Mouse (Mus musculus) ES-Bruce4 (cell line): ENCODE data around the gene Ier2. TPM values are rescaled to one million over a fixed set of nuclear protein-coding genes. Genes with fewer than 3 reads are reported as not detected.

Experiments
- H3K27ac ChIP-seq: 2 replicates; pipeline ENCODE4 v1.5.1; 2012; ENCODE audit warnings: low read length, inconsistent platforms; ENCODE audit not compliant: insufficient read depth
- H3K27me3 ChIP-seq: 2 replicates; pipeline ENCODE4 v1.6.1; 2012; ENCODE audit warnings: mild to moderate bottlenecking, low read length, inconsistent platforms; ENCODE audit not compliant: control insufficient read depth, poor library complexity, insufficient read depth, severe bottlenecking
- H3K36me3 ChIP-seq: 2 replicates; pipeline ENCODE4 v1.6.1; 2012; ENCODE audit warnings: inconsistent platforms, mild to moderate bottlenecking, low read length, moderate library complexity; ENCODE audit not compliant: control insufficient read depth, poor library complexity, insufficient read depth, severe bottlenecking
- H3K4me1 ChIP-seq: one replicate; pipeline ENCODE4 v1.8.1; 2011; ENCODE audit warnings: low read length; ENCODE audit not compliant: control insufficient read depth, insufficient read depth
- H3K4me3 ChIP-seq: 2 replicates; pipeline ENCODE4 v1.5.1; 2011; ENCODE audit warnings: low read depth, mild to moderate bottlenecking, low read length
- H3K9ac ChIP-seq: 2 replicates; pipeline ENCODE4 v1.6.1; 2012; ENCODE audit warnings: low read depth, mild to moderate bottlenecking, inconsistent platforms; ENCODE audit not compliant: poor library complexity, severe bottlenecking
- H3K9me3 ChIP-seq: replicated peaks from 2 replicates; pipeline ENCODE4 v1.6.1; 2012; ENCODE audit warnings: mild to moderate bottlenecking, low read length, inconsistent platforms; ENCODE audit not compliant: control insufficient read depth, poor library complexity, insufficient read depth, severe bottlenecking
- CTCF ChIP-seq: IDR thresholded peaks from one replicate; pipeline ENCODE4 v1.8.1; 2011; ENCODE audit warnings: low read depth, low read length
- EP300 ChIP-seq: IDR thresholded peaks from 2 replicates; pipeline ENCODE4 v1.6.1; 2011; ENCODE audit warnings: low read depth, low read length; ENCODE audit not compliant: insufficient read depth
- POLR2A ChIP-seq: IDR thresholded peaks from one replicate; pipeline ENCODE4 v1.8.1; 2011; ENCODE audit warnings: low read length; ENCODE audit not compliant: insufficient read depth
- polyA plus RNA-seq: library from polyadenylated mRNA; stranded (reverse); fragments of >200 nt; gene quantifications from 2 replicates; pipeline ENCODE4 v1.2.4, GENCODE M21; 2011; ENCODE audit warnings: low read depth; ENCODE audit not compliant: missing spikeins, insufficient read depth, insufficient read length

Ier2 gene
- polyA plus RNA-seq, 1 experiment, result 42.8 TPM

GRCm38 (mm10) chr8:84646800-84647199, 15.9 kb downstream of the Ier2 start:
- Histone ChIP-seq H3K36me3 (no peaks in the 10 kb centered on the region), H3K4me1 (peaks cover 5% of the 10 kb centered on the region), H3K27me3 (no peaks in the 10 kb centered on the region), H3K9ac (peak overlapping the region; percentile 49), H3K4me3 (peak overlapping the region; percentile 55), H3K27ac (peak overlapping the region; percentile 92), H3K9me3 (no peaks in the 10 kb centered on the region)
- TF ChIP-seq POLR2A (no peak), EP300 (no peak), CTCF (no peak)

DNA sequence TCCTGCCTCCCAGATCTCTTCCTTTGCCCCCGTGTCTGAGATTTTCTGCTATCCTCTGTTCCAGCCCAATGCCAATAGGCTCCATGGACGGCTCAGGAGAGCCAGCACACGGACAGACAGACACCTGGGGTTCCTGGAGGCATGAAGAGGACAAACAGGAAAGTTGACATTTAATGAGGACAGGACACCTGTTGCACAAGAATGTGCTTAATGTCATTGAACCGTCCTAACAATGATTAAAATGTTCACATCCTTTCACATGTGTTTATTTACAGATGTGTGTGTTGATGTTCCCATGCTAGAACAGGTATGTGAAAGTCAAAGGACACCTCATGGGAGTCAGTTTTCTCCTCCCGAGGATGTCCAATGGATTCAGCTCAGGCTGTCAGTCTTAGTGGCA, 19.6 kb downstream of the Ier2 start:
- H3K27me3 ChIP-seq, result no peaks in the 10 kb centered on the region
- H3K4me3 ChIP-seq, result no peak overlapping the region
- TF ChIP-seq EP300 (no peak), POLR2A (no peak), CTCF (no peak)
- H3K9me3 ChIP-seq, result no peaks in the 10 kb centered on the region
- peaks cover under 1% of the 10 kb centered on the region for H3K4me1 ChIP-seq
- H3K27ac ChIP-seq, result 0 out of 2 replicates have a peak overlapping the region, but pooled peaks have one; percentile 1
- H3K9ac ChIP-seq, result peak overlapping the region; percentile 5; the same call in 1 of the 2 replicates
- H3K36me3 ChIP-seq, result no peaks in the 10 kb centered on the region

GRCm38 (mm10) chr8:84641578-84642361, 20.9 kb downstream of the Ier2 start:
- Histone ChIP-seq H3K36me3 (no peaks in the 10 kb centered on the region), H3K27me3 (no peaks in the 10 kb centered on the region), H3K9ac (peak overlapping the region; percentile 5), H3K27ac (peak overlapping the region; percentile 1), H3K4me3 (no peak overlapping the region), H3K4me1 (peaks cover 2% of the 10 kb centered on the region), H3K9me3 (no peaks in the 10 kb centered on the region)
- TF ChIP-seq POLR2A, result no peak
- TF ChIP-seq CTCF, result no peak
- no peak for TF ChIP-seq EP300

DNA sequence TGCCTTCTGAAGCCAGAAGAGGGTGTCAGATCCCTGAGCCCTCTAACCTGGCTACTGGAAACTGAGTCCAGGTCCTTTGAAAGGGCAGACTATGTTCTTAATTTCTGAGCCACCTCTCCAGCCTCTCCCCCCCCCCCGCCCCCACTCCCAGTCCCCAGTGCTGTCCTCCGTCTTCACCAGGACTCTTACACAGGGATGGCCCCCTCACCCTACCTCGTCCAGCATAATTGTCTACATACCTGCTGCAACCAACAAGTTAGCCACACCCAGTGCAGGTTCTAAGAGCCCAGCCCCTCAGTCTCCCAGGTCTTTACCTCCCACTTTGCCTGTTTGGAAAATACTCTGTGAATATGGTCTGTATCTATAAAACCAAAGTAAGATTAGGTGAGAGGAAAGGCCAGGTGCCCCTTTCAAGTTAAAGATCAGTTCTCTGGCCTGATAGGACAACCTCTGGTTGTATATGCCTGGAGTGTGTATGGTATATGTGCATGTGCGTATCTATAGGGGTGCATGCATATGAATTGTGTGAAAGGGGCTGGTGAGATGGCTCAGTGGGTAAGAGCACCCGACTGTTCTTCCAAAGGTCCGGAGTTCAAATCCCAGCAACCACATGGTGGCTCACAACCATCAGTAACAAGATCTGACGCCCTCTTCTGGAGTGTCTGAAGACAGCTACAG, 21.9 kb downstream of the Ier2 start:
- Histone ChIP-seq H3K27ac (0 out of 2 replicates have a peak overlapping the region, but pooled peaks have one; percentile 34), H3K27me3 (no peaks in the 10 kb centered on the region), H3K4me1 (peaks cover 2% of the 10 kb centered on the region), H3K9ac (peak overlapping the region; percentile 63), H3K36me3 (no peaks in the 10 kb centered on the region), H3K4me3 (no peak overlapping the region), H3K9me3 (no peaks in the 10 kb centered on the region)
- TF ChIP-seq EP300 (no peak), POLR2A (no peak), CTCF (no peak)

DNA sequence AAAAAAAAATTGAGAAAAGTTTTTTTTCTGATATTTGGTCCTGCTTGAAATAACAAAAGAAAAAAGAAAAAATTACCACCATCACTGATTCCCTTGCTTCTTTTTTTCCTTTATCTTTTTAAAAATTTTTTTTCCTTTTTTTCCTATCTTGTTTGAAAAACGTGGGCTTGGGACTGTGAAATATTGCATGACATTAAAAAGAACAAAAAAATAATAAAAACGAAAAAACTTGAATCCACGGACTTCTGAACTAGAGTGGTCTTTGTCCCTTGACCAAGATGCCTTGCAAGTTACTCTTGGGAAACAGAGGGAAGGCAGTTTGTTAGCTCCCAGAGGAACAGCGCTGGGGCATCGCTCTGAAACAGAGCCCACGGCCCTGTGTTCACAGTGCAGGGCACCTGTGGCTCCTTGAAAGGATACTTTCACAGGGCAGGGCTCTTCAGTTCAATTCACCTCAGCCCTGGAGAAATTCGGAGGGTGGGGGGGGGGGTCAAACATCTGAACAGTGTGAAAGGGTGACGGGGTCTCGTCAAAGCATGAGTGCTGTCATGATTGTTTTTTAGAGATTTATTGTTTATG, 22.6 kb downstream of the Ier2 start:
- Histone ChIP-seq H3K9me3 (no peaks in the 10 kb centered on the region), H3K27me3 (no peaks in the 10 kb centered on the region), H3K4me1 (peaks cover 4% of the 10 kb centered on the region), H3K27ac (peak overlapping the region; percentile 62), H3K9ac (peak overlapping the region; percentile 63), H3K36me3 (no peaks in the 10 kb centered on the region), H3K4me3 (peak overlapping the region; percentile 73)
- TF ChIP-seq CTCF (no peak), EP300 (no peak), POLR2A (no peak)
